Mouse (Mus musculus) myocyte (in vitro differentiated cells): ENCODE results near the gene Kif26b.

ENCODE experiments used
- CEBPB ChIP-seq: IDR thresholded peaks from 2 replicates; pipeline ENCODE4 v1.6.1; 2011; ENCODE audit warnings: mild to moderate bottlenecking, moderate library complexity; ENCODE audit not compliant: poor library complexity, insufficient read depth, severe bottlenecking
- E2F4 ChIP-seq: IDR thresholded peaks from one replicate; pipeline ENCODE4 v1.6.1; 2011; ENCODE audit warnings: mild to moderate bottlenecking, control low read depth, moderate library complexity; ENCODE audit not compliant: insufficient read depth
- MAX ChIP-seq: IDR thresholded peaks from one replicate; pipeline ENCODE4 v1.6.1; 2011; ENCODE audit warnings: low read depth, mild to moderate bottlenecking, control low read depth
- MYOD1 ChIP-seq, 3 experiments: IDR thresholded peaks; one replicate each; pipeline ENCODE4 v1.6.1; 2011; ENCODE audit warnings: control low read depth in 2 of 3, low read depth in 2 of 3, mild to moderate bottlenecking in 2 of 3, moderate library complexity in 1 of 3; ENCODE audit not compliant: insufficient read length in 2 of 3, control insufficient read depth in 1 of 3
- MYOG ChIP-seq, 3 experiments: IDR thresholded peaks; one replicate each; pipeline ENCODE4 v1.6.1; 2011; ENCODE audit warnings: control low read depth in 2 of 3, low read depth in 2 of 3, mild to moderate bottlenecking in 2 of 3; ENCODE audit not compliant: insufficient read length in 2 of 3, control insufficient read depth in 1 of 3, insufficient read depth in 1 of 3
- POLR2A ChIP-seq: IDR thresholded peaks from one replicate; pipeline ENCODE4 v1.6.1; 2011; ENCODE audit warnings: low read depth, mild to moderate bottlenecking, control low read depth, moderate library complexity; ENCODE audit not compliant: insufficient read length
- REST ChIP-seq: IDR thresholded peaks from one replicate; pipeline ENCODE4 v1.6.1; 2011; ENCODE audit warnings: mild to moderate bottlenecking, control low read depth, moderate library complexity; ENCODE audit not compliant: insufficient read depth, insufficient read length
- SRF ChIP-seq: IDR thresholded peaks from one replicate; pipeline ENCODE4 v1.6.1; 2011; ENCODE audit warnings: low read depth; ENCODE audit not compliant: control insufficient read depth, insufficient read length
- TCF12 ChIP-seq: IDR thresholded peaks from one replicate; pipeline ENCODE4 v1.6.1; 2011; ENCODE audit warnings: mild to moderate bottlenecking, control low read depth; ENCODE audit not compliant: poor library complexity, insufficient read depth, severe bottlenecking
- TCF3 ChIP-seq: IDR thresholded peaks from one replicate; pipeline ENCODE4 v1.6.1; 2011; ENCODE audit warnings: low read depth, control low read depth; ENCODE audit not compliant: insufficient read length
- USF1 ChIP-seq: IDR thresholded peaks from one replicate; pipeline ENCODE4 v1.6.1; 2011; ENCODE audit warnings: low read depth, mild to moderate bottlenecking, control low read depth, moderate library complexity

DNA sequence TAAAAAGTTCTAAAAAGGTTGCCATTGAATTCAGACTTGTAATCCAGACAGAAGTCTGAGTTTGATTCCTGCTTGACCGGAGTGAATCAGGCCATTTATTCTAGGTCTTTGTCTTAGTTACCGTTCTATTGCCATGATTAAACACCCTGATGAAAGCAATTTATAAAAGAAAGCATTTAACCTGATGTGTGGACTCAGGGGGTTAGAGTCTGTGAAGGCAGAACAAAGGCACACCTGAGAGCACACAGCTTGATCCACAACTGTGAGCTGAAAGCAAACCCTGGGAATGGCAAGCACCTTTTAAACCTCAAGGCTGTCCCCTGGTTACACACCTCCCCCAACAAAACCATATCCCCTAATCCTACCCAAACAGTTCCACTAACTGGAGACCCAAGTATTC lies 32.7 kb upstream of the Kif26b start:
- TF ChIP-seq MYOD1 (IDR thresholded peaks at IDR 0.05; ENCODE audit: control insufficient read depth in 1 of 3, insufficient read length in 2 of 3, low read depth in 2 of 3) (no peak), USF1 (no peak), SRF (no peak), CEBPB (no peak), POLR2A (no peak), E2F4 (no peak), MYOG (IDR thresholded peaks at IDR 0.05; ENCODE audit: control insufficient read depth in 1 of 3, insufficient read depth in 1 of 3, insufficient read length in 2 of 3, low read depth in 2 of 3) (no peak), MAX (no peak), REST (no peak), TCF3 (no peak), TCF12 (no peak)
